Mouse (Mus musculus) splenic B cell, adult 2 months (primary cell): ENCODE measurements at regions not wholly inside any gene's neighbourhood (a gene's known extent, or its start where the extent isn't known, plus 50 kb on each side); places are given as distances from the start of the nearest gene placed in this dataset.
A peak's percentile ranks its signal among the peaks of the same experiment; 100 is the strongest.

Experiments
- DNase-seq: peaks from one replicate; pipeline ENCODE4 v3.0.0-alpha.2; 2011; ENCODE audit warnings: low read depth, low spot score
- H3K27me3 ChIP-seq: 2 replicates; pipeline ENCODE4 v1.6.1; 2012; ENCODE audit warnings: mild to moderate bottlenecking, low read length, moderate library complexity, mixed read lengths; ENCODE audit not compliant: control insufficient read depth, poor library complexity, insufficient read depth, severe bottlenecking
- H3K36me3 ChIP-seq: 2 replicates; pipeline ENCODE4 v1.6.1; 2012; ENCODE audit warnings: mild to moderate bottlenecking, low read length, moderate library complexity, mixed read lengths; ENCODE audit not compliant: control insufficient read depth, poor library complexity, insufficient read depth, severe bottlenecking

- Histone ChIP-seq H3K36me3 (no peaks in the 10 kb centered on the region), H3K27me3 (no peaks in the 10 kb centered on the region)
- DNase-seq: no peak
Measured at GRCm38 (mm10) chr5:142338051-142338450, 63.2 kb upstream of the Foxk1 start.

- Histone ChIP-seq H3K27me3 (no peaks in the 10 kb centered on the region), H3K36me3 (no peaks in the 10 kb centered on the region)
- DNase-seq: no peak
Measured at GRCm38 (mm10) chr5:142340205-142341025, 60.9 kb upstream of the Foxk1 start.

DNA sequence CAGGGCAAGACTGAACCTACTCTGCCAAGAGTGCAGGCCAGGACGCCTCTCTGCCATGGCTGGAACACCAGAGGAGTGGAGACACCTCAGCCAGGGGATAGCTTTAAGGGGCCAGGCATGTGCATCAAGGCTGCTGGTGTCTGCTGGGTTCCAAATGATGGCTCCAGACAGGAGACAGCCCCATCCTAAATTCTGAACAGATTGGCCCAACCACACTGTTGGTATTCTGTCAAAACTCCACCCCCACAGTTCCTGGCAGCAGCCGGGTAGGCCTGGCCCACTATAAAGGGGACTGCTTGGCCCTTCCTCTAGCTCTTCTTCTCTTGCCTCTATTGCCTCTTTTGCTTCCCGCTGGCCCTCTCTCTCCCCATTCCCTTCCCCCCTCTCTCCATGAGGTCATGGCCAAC lies 60.3 kb upstream of the Foxk1 start:
- no peaks in the 10 kb centered on the region for H3K36me3 ChIP-seq
- no peaks in the 10 kb centered on the region for H3K27me3 ChIP-seq
- no peak for DNase-seq

GRCm38 (mm10) chr5:142346454-142346853 lies 54.8 kb upstream of the Foxk1 start:
- H3K27me3 ChIP-seq: no peaks in the 10 kb centered on the region
- no peaks in the 10 kb centered on the region for H3K36me3 ChIP-seq
- no peak for DNase-seq

- Histone ChIP-seq H3K36me3 (no peaks in the 10 kb centered on the region), H3K27me3 (no peaks in the 10 kb centered on the region)
- peak; percentile 39 for DNase-seq
Measured at GRCm38 (mm10) chr5:142350574-142350973, 50.7 kb upstream of the Foxk1 start.
